Mouse (Mus musculus): ENCODE measurements around the gene Trim13.
"Not testable (repeated sequence)": the region's sequence is repeated elsewhere in the genome, so short reads cannot be mapped to it uniquely, and the experiment has no call there.

The Trim13 gene

GRCm38 (mm10) chr14:61597968-61598367 lies at the start of gene Trim13:
Trim13 (plus strand) TSS chr14:61598247.
- DNase-seq (ENCODE audit: low read depth, low spot score), result no peak
- H3K27me3 ChIP-seq (ENCODE audit: control insufficient read depth, insufficient read depth, low read length, poor library complexity, severe bottlenecking), result no peaks in the 10 kb centered on the region

GRCm38 (mm10) chr14:61548614-61549013 lies 49.4 kb upstream of the Trim13 start:
- Histone ChIP-seq H3K27me3 (ENCODE audit: control insufficient read depth, insufficient read depth, low read length, poor library complexity, severe bottlenecking) (no peaks in the 10 kb centered on the region), H3K36me3 (ENCODE audit: control insufficient read depth, insufficient read depth, low read length, poor library complexity, severe bottlenecking) (no peaks in the 10 kb centered on the region; the same call in 1 of the 2 replicates)
- DNase-seq (ENCODE audit: low read depth, low spot score), result no peak

More at GRCm38 (mm10) chr14:61597968-61598367, at the start of gene Trim13:
- no peaks in the 10 kb centered on the region for H3K36me3 ChIP-seq (ENCODE audit: control insufficient read depth, insufficient read depth, low read length, poor library complexity, severe bottlenecking)

- no peaks in the 10 kb centered on the region for H3K27me3 ChIP-seq (ENCODE audit: control insufficient read depth, insufficient read depth, low read length, poor library complexity, severe bottlenecking)
- DNase-seq (ENCODE audit: low read depth, low spot score), result no peak
- no peaks in the 10 kb centered on the region for H3K36me3 ChIP-seq (ENCODE audit: control insufficient read depth, insufficient read depth, low read length, poor library complexity, severe bottlenecking)
These were observed 42.1 kb upstream of the Trim13 start for GRCm38 (mm10) chr14:61555931-61556288.

- Histone ChIP-seq H3K27me3 (ENCODE audit: control insufficient read depth, insufficient read depth, low read length, poor library complexity, severe bottlenecking) (no peaks in the 10 kb centered on the region), H3K36me3 (ENCODE audit: control insufficient read depth, insufficient read depth, low read length, poor library complexity, severe bottlenecking) (no peaks in the 10 kb centered on the region)
- DNase-seq (ENCODE audit: low read depth, low spot score), result peak; percentile 99
These were observed 41.5 kb upstream of the Trim13 start, which contains the start of gene Spryd7 for GRCm38 (mm10) chr14:61556289-61557147. Spryd7 (minus strand) TSS chr14:61556886.

GRCm38 (mm10) chr14:61558901-61559300 lies 39.1 kb upstream of the Trim13 start:
- no peak for DNase-seq (ENCODE audit: low read depth, low spot score)
- H3K36me3 ChIP-seq (ENCODE audit: control insufficient read depth, insufficient read depth, low read length, poor library complexity, severe bottlenecking), result no peaks in the 10 kb centered on the region
- no peaks in the 10 kb centered on the region for H3K27me3 ChIP-seq (ENCODE audit: control insufficient read depth, insufficient read depth, low read length, poor library complexity, severe bottlenecking)

GRCm38 (mm10) chr14:61559856-61560255 lies 38.2 kb upstream of the Trim13 start:
- H3K27me3 ChIP-seq (ENCODE audit: control insufficient read depth, insufficient read depth, low read length, poor library complexity, severe bottlenecking), result no peaks in the 10 kb centered on the region
- DNase-seq (ENCODE audit: low read depth, low spot score), result no peak

DNA sequence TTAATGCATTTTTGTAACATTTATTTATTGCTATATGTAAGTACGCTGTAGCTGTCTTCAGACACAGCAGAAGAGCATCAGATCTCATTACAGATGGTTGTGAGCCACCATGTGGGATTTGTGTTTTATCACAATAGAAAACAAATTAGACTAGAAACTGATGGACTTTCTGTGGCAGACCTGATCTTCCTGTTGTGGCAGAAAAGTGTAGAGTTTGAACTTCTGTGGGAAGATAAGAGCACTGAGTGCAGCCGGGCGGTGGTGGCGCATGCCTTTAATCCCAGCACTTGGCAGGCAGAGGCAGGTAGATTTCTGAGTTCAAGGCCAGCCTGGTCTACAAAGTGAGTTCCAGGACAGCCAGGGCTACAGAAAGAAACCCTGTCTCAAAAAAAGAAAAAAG lies 31.8 kb upstream of the Trim13 start:
- not testable (repeated sequence) for H3K27me3 ChIP-seq (ENCODE audit: control insufficient read depth, insufficient read depth, low read length, poor library complexity, severe bottlenecking); H3K36me3 ChIP-seq (ENCODE audit: control insufficient read depth, insufficient read depth, low read length, poor library complexity, severe bottlenecking); DNase-seq (ENCODE audit: low read depth, low spot score)

More at GRCm38 (mm10) chr14:61559856-61560255, 38.2 kb upstream of the Trim13 start:
- no peaks in the 10 kb centered on the region for H3K36me3 ChIP-seq (ENCODE audit: control insufficient read depth, insufficient read depth, low read length, poor library complexity, severe bottlenecking)

DNA sequence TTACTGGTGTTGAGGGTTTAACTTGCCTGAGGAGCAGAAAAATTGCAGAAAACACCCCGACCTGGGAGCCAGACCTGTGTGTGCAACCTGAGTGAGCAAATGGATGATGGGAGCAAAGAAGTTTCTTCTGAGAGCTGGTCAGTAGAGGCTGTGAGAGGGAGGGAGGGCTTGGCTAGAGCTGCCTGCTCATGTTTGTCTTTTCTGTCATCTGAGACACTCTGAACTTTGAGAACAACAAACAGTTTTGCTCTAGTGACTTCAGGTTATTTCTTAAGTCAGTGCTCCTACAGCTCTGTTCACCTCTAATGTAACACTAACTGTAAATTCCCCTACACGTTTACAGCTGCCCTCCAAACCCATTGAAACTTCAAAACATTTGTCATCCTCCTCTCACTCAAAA lies 28.7 kb upstream of the Trim13 start:
- H3K36me3 ChIP-seq (ENCODE audit: control insufficient read depth, insufficient read depth, low read length, poor library complexity, severe bottlenecking), result no peaks in the 10 kb centered on the region

GRCm38 (mm10) chr14:61571366-61571765 lies 26.7 kb upstream of the Trim13 start:
- no peaks in the 10 kb centered on the region for H3K36me3 ChIP-seq (ENCODE audit: control insufficient read depth, insufficient read depth, low read length, poor library complexity, severe bottlenecking)
- DNase-seq (ENCODE audit: low read depth, low spot score), result peak; percentile 92
- H3K27me3 ChIP-seq (ENCODE audit: control insufficient read depth, insufficient read depth, low read length, poor library complexity, severe bottlenecking), result no peaks in the 10 kb centered on the region

More for the DNA sequence above, 28.7 kb upstream of the Trim13 start:
- no peaks in the 10 kb centered on the region for H3K27me3 ChIP-seq (ENCODE audit: control insufficient read depth, insufficient read depth, low read length, poor library complexity, severe bottlenecking)
- DNase-seq (ENCODE audit: low read depth, low spot score), result no peak

DNA sequence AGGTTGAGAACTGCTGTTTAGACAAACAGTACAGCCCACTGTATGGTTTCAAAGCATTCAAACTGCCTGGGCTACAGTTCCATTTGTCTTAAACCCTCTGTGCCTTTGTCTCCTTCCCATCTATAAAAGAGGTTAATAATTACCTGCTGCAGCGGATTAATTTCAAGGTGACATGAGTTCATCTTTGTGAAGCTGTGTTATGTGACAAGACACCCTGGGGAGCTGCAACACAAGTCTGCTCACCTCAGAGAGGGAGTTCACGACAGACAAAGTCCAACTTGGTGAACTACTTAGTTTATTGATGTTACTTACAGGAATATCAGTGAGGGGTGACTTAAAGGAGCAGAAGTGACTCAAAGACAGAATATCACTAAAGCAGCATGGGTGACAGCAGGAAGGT lies 25.9 kb upstream of the Trim13 start:
- DNase-seq (ENCODE audit: low read depth, low spot score), result no peak
- Histone ChIP-seq H3K27me3 (ENCODE audit: control insufficient read depth, insufficient read depth, low read length, poor library complexity, severe bottlenecking) (no peaks in the 10 kb centered on the region), H3K36me3 (ENCODE audit: control insufficient read depth, insufficient read depth, low read length, poor library complexity, severe bottlenecking) (no peaks in the 10 kb centered on the region)

GRCm38 (mm10) chr14:61575066-61575465 lies 23.0 kb upstream of the Trim13 start:
- H3K27me3 ChIP-seq (ENCODE audit: control insufficient read depth, insufficient read depth, low read length, poor library complexity, severe bottlenecking), result no peaks in the 10 kb centered on the region
- DNase-seq (ENCODE audit: low read depth, low spot score), result no peak
- no peaks in the 10 kb centered on the region for H3K36me3 ChIP-seq (ENCODE audit: control insufficient read depth, insufficient read depth, low read length, poor library complexity, severe bottlenecking)

GRCm38 (mm10) chr14:61575941-61576340 lies 22.1 kb upstream of the Trim13 start:
- H3K36me3 ChIP-seq (ENCODE audit: control insufficient read depth, insufficient read depth, low read length, poor library complexity, severe bottlenecking), result no peaks in the 10 kb centered on the region
- no peaks in the 10 kb centered on the region for H3K27me3 ChIP-seq (ENCODE audit: control insufficient read depth, insufficient read depth, low read length, poor library complexity, severe bottlenecking)
- no peak for DNase-seq (ENCODE audit: low read depth, low spot score)

- H3K36me3 ChIP-seq (ENCODE audit: control insufficient read depth, insufficient read depth, low read length, poor library complexity, severe bottlenecking), result no peaks in the 10 kb centered on the region
- peak; percentile 19 for DNase-seq (ENCODE audit: low read depth, low spot score)
- no peaks in the 10 kb centered on the region for H3K27me3 ChIP-seq (ENCODE audit: control insufficient read depth, insufficient read depth, low read length, poor library complexity, severe bottlenecking)
These were observed 8.6 kb upstream of the Trim13 start for GRCm38 (mm10) chr14:61589288-61590065.

DNA sequence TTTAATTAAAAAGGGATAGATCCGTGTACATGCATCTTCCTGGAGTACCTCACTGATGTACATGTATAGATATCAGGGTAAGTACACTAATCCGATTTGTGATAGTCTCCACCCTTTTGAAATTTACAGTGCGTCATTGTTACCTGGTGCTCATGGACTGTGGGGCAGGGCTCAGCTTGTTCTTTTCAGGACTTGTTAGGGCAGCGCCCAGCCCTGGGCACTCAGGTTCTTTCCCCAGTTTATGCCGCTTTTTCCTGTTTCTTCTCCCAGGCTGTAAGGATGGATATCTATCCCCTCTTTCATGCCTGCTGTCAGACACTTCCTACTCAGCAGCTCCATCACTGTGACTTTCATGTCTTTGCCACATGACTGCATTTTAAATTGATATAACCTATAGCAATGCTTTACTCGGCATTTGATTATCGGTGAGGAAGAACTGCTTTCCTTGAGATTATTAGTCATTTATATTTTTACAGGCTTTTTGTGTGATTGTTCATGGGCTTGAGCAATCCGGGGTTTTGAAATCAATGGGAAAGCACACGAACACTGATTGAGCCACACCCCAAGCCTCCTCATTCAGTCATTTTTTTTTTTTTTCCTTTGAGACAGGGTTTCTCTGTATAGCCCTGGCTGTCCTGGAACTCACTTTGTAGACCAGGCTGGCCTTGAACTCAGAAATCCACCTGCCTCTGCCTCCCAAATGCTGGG lies 1.2 kb upstream of the Trim13 start:
- Histone ChIP-seq H3K27me3 (ENCODE audit: control insufficient read depth, insufficient read depth, low read length, poor library complexity, severe bottlenecking) (no peaks in the 10 kb centered on the region), H3K36me3 (ENCODE audit: control insufficient read depth, insufficient read depth, low read length, poor library complexity, severe bottlenecking) (no peaks in the 10 kb centered on the region)
- no peak for DNase-seq (ENCODE audit: low read depth, low spot score)
